Mouse (Mus musculus) brain, embryonic 14.5 days (tissue): ENCODE results near the gene Kif1c.

Source experiments
- CTCF ChIP-seq: fragments of 200-500 bp; IDR thresholded peaks from 2 replicates; pipeline ENCODE4 v1.5.1; 2012; ENCODE audit warnings: inconsistent platforms, mild to moderate bottlenecking, moderate library complexity, borderline replicate concordance; ENCODE audit not compliant: insufficient read depth, insufficient read length; ENCODE audit errors: extremely low read depth
- POLR2A ChIP-seq: fragments of 200-500 bp; IDR thresholded peaks from 2 replicates; pipeline ENCODE4 v1.6.1; 2012; ENCODE audit warnings: mild to moderate bottlenecking, inconsistent platforms, borderline replicate concordance; ENCODE audit not compliant: poor library complexity, insufficient read depth, insufficient read length, severe bottlenecking; ENCODE audit errors: extremely low read depth

- no peak for TF ChIP-seq CTCF
- no peak for TF ChIP-seq POLR2A
These were observed 54.6 kb downstream of the Kif1c start for GRCm38 (mm10) chr11:70754958-70755357.
